Mouse (Mus musculus) lung, postnatal 10 days (tissue): ENCODE results near the gene Ggt6.

Experiments
- DNase-seq: peaks from one replicate; pipeline ENCODE4 v3.0.0; 2021

Gene Ggt6

GRCm38 (mm10) chr11:72440965-72441664 lies 5.8 kb downstream of the Ggt6 start, which contains the start of gene Mybbp1a:
Gene Mybbp1a (plus strand): TSS chr11:72441355.
- DNase-seq = peak; percentile 99

- DNase-seq = peak; percentile 67
These were observed 11.2 kb downstream of the Ggt6 start for GRCm38 (mm10) chr11:72446311-72447105.

GRCm38 (mm10) chr11:72447475-72447874 lies 12.1 kb downstream of the Ggt6 start:
- no peak for DNase-seq

GRCm38 (mm10) chr11:72452140-72452665 lies 16.9 kb downstream of the Ggt6 start:
- no peak for DNase-seq

- no peak for DNase-seq
These were observed 18.0 kb downstream of the Ggt6 start for GRCm38 (mm10) chr11:72453105-72453953.

- DNase-seq = no peak
These were observed 20.4 kb downstream of the Ggt6 start for GRCm38 (mm10) chr11:72455694-72456093.

GRCm38 (mm10) chr11:72457995-72458496 lies 22.7 kb downstream of the Ggt6 start:
- DNase-seq = peak; percentile 79

- no peak for DNase-seq
These were observed 23.2 kb downstream of the Ggt6 start for GRCm38 (mm10) chr11:72458502-72458901.

GRCm38 (mm10) chr11:72461500-72461981 lies 26.2 kb downstream of the Ggt6 start:
- DNase-seq = peak; percentile 51

- no peak for DNase-seq
These were observed 29.5 kb downstream of the Ggt6 start for GRCm38 (mm10) chr11:72464821-72465220.

GRCm38 (mm10) chr11:72465978-72466693 lies 30.8 kb downstream of the Ggt6 start:
- peak; percentile 57 for DNase-seq

GRCm38 (mm10) chr11:72466694-72467507 lies 31.6 kb downstream of the Ggt6 start:
- peak; percentile 76 for DNase-seq

- no peak for DNase-seq
These were observed 33.2 kb downstream of the Ggt6 start for GRCm38 (mm10) chr11:72468525-72468924.

GRCm38 (mm10) chr11:72469217-72469616 lies 33.9 kb downstream of the Ggt6 start:
- DNase-seq = peak; percentile 95

GRCm38 (mm10) chr11:72470004-72470403 lies 34.7 kb downstream of the Ggt6 start:
- no peak for DNase-seq

- DNase-seq = no peak
These were observed 36.1 kb downstream of the Ggt6 start for GRCm38 (mm10) chr11:72471381-72471780.

- peak; percentile 45 for DNase-seq
These were observed 38.2 kb downstream of the Ggt6 start for GRCm38 (mm10) chr11:72473540-72473939.

- DNase-seq = no peak
These were observed 39.6 kb downstream of the Ggt6 start for GRCm38 (mm10) chr11:72474926-72475325.

- DNase-seq = peak; percentile 29
These were observed 40.1 kb downstream of the Ggt6 start for GRCm38 (mm10) chr11:72475408-72475807.

GRCm38 (mm10) chr11:72476074-72476625 lies 40.8 kb downstream of the Ggt6 start:
- DNase-seq = no peak

- DNase-seq = no peak
These were observed 41.9 kb downstream of the Ggt6 start for GRCm38 (mm10) chr11:72477182-72477581.
